Mouse (Mus musculus) naive thymus-derived CD4-positive, alpha-beta T cell, adult 2 months (primary cell): Measurements from ENCODE around the gene Grhl3.

ENCODE experiments used
- DNase-seq: peaks from one replicate; pipeline ENCODE4 v3.0.0-alpha.2; 2011; ENCODE audit warnings: low read depth

Gene Grhl3

DNA sequence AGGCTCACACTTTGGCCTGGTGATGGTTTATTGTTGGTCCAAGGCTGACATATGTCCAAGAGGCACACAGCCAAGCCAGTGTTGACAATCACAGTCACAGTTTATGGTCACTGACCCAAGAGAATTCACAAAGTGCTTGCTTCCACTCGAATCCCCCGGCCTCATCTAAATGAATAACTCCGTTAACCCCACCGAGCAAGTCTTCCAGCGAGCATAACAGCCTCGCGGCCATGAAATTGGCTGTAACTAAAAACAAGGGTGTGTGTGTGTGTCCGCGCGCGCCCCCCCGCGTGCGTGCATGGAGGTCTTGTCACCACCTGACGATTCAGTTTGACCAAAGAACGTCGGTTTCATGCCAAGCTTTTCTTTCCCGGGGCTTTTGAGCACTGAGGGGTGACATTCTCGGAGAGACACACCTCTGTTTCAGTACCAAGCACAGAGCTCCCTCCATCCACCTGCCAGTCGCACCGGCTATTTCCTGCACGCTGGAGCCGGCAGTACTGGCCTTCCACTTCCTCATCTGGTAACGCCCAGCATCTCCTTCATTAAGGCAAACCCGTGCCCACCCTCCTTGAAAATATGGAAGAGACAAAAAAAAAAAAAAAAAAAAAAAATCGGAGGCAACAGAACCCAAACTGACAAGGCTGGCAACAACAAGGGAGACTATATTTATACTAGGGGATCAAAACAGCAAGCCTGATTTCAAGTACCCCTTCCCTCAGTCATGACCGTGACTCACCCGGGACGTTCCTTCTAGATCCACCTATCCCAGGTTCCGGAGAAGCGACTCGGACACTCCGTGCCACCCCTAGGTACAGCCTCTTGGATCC is 79.5 kb downstream of the Grhl3 start:
- no peak for DNase-seq

DNA sequence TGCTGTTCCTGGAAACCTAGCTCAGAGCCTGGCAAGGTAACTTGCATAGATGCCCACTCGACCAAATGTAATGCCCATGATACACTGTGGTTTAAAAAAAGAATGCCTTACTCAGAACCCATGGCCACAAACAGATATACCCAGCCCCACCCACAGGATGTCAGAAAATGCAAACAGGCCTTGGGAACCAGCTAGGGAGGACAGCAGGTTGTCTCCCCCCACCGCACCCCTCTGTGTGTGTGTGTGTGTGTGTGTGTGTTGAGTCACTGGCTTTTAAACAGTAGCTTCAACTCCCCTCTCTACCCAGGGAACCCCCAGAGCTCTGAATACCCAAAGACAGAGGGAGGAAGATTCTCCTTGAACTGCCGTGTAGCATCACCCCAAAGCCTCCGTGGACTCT is 80.2 kb downstream of the Grhl3 start:
- peak; percentile 37 for DNase-seq
